Mouse (Mus musculus) midbrain, embryonic 13.5 days (tissue): Measurements from ENCODE around the gene Abcg5. TPM values are rescaled to one million over a fixed set of nuclear protein-coding genes. Genes with fewer than 3 reads are reported as not detected.
A peak's percentile ranks its signal among the peaks of the same experiment; 100 is the strongest.

Source experiments
- ATAC-seq: fragments of 200-750 bp; cut with Nextera tagmentation; 2 replicates; pipeline ENCODE4 v1.8.0; 2017; ENCODE audit warnings: mild to moderate bottlenecking, moderate TSS enrichment, moderate library complexity
- H3K27ac ChIP-seq: fragments of 300-500 bp; sonication (generic); 2 replicates; pipeline ENCODE4 v1.5.1; 2015; ENCODE audit warnings: inconsistent platforms, mild to moderate bottlenecking, moderate library complexity
- H3K27me3 ChIP-seq: fragments of 300-500 bp; sonication (generic); 2 replicates; pipeline ENCODE4 v1.6.1; 2015; ENCODE audit warnings: mild to moderate bottlenecking, inconsistent platforms
- H3K36me3 ChIP-seq: fragments of 300-500 bp; sonication (generic); 2 replicates; pipeline ENCODE4 v1.6.1; 2015; ENCODE audit warnings: mild to moderate bottlenecking, inconsistent platforms
- H3K4me1 ChIP-seq: fragments of 300-500 bp; sonication (generic); replicated peaks from 2 replicates; pipeline ENCODE4 v1.6.1; 2015; ENCODE audit warnings: inconsistent platforms
- H3K4me2 ChIP-seq: fragments of 300-500 bp; sonication (generic); replicated peaks from 2 replicates; pipeline ENCODE4 v1.6.1; 2015; ENCODE audit warnings: moderate library complexity, mild to moderate bottlenecking, inconsistent platforms
- H3K4me3 ChIP-seq: fragments of 300-500 bp; sonication (generic); replicated peaks from 2 replicates; pipeline ENCODE4 v1.5.1; 2015; ENCODE audit warnings: mild to moderate bottlenecking, inconsistent platforms
- H3K9ac ChIP-seq: fragments of 300-500 bp; sonication (generic); replicated peaks from 2 replicates; pipeline ENCODE4 v1.6.1; 2015; ENCODE audit warnings: mild to moderate bottlenecking, inconsistent platforms
- H3K9me3 ChIP-seq: fragments of 300-500 bp; sonication (generic); 2 replicates; pipeline ENCODE4 v1.6.1; 2016; ENCODE audit warnings: mild to moderate bottlenecking, inconsistent platforms
- WGBS: fragments of 180-500 bp; shearing (Covaris S2); methylation state at CpG from one replicate; pipeline ENCODE4 v1.1.7; 2015; 5-methylcytosine and 5-hydroxymethylcytosine counted together
- polyA plus RNA-seq: library from polyadenylated mRNA; unstranded; fragments of >200 nt; fragmentation: Nextera tagmentation; extraction: Ambion mirVana; gene quantifications from 2 replicates; pipeline ENCODE4 v1.2.1, GENCODE M21; 2015

Abcg5 gene
- polyA plus RNA-seq, 1 experiment from 2014 or later: 3.0 TPM

GRCm38 (mm10) chr17:84642324-84642723 is 40.5 kb downstream of the Abcg5 start:
- Histone ChIP-seq H3K9ac (no peak overlapping the region), H3K4me1 (peaks cover 7% of the 10 kb centered on the region; the same call in 1 of the 2 replicates), H3K4me2 (no peak overlapping the region), H3K27me3 (no peaks in the 10 kb centered on the region), H3K36me3 (no peaks in the 10 kb centered on the region), H3K27ac (no peak overlapping the region), H3K4me3 (no peak overlapping the region), H3K9me3 (no peaks in the 10 kb centered on the region)
- 91% methylated on average over 9 of the region's 9 CpGs for WGBS
- ATAC-seq: no peak

- no peak overlapping the region for H3K4me3 ChIP-seq
- 32% methylated on average over 3 of the region's 3 CpGs for WGBS
- peaks cover 7% of the 10 kb centered on the region; the same call in 1 of the 2 replicates for H3K4me1 ChIP-seq
- no peaks in the 10 kb centered on the region for H3K36me3 ChIP-seq
- no peaks in the 10 kb centered on the region for H3K27me3 ChIP-seq
- no peak for ATAC-seq
- H3K9ac ChIP-seq: no peak overlapping the region
- H3K4me2 ChIP-seq: no peak overlapping the region
- no peak overlapping the region for H3K27ac ChIP-seq
- no peaks in the 10 kb centered on the region for H3K9me3 ChIP-seq
These were observed 40.9 kb downstream of the Abcg5 start for GRCm38 (mm10) chr17:84641893-84642292.

GRCm38 (mm10) chr17:84639796-84640378 is 42.9 kb downstream of the Abcg5 start:
- WGBS: 49% methylated on average over 10 of the region's 10 CpGs
- H3K27ac ChIP-seq: no peak overlapping the region

GRCm38 (mm10) chr17:84637971-84638370 is 44.8 kb downstream of the Abcg5 start:
- Histone ChIP-seq H3K9ac (no peak overlapping the region), H3K27me3 (no peaks in the 10 kb centered on the region), H3K4me1 (0 out of 2 replicates have a peak, but pooled peaks cover 4% of the 10 kb centered on the region), H3K27ac (no peak overlapping the region), H3K4me2 (no peak overlapping the region), H3K4me3 (no peak overlapping the region), H3K9me3 (no peaks in the 10 kb centered on the region), H3K36me3 (no peaks in the 10 kb centered on the region)
- WGBS: 94% methylated on average over 6 of the region's 6 CpGs
- ATAC-seq: no peak

More at GRCm38 (mm10) chr17:84639796-84640378, 42.9 kb downstream of the Abcg5 start:
- no peak for ATAC-seq
- Histone ChIP-seq H3K27me3 (no peaks in the 10 kb centered on the region), H3K4me2 (no peak overlapping the region), H3K36me3 (no peaks in the 10 kb centered on the region), H3K9ac (no peak overlapping the region), H3K4me1 (peaks cover 7% of the 10 kb centered on the region; the same call in 1 of the 2 replicates), H3K4me3 (no peak overlapping the region), H3K9me3 (no peaks in the 10 kb centered on the region)

- Histone ChIP-seq H3K36me3 (no peaks in the 10 kb centered on the region), H3K27ac (no peak overlapping the region), H3K4me2 (no peak overlapping the region), H3K27me3 (no peaks in the 10 kb centered on the region), H3K9ac (no peak overlapping the region), H3K4me1 (0 out of 2 replicates have a peak, but pooled peaks cover 4% of the 10 kb centered on the region), H3K9me3 (no peaks in the 10 kb centered on the region), H3K4me3 (no peak overlapping the region)
- no peak for ATAC-seq
- WGBS: 47% methylated on average over 8 of the region's 8 CpGs
These were observed 46.5 kb downstream of the Abcg5 start for GRCm38 (mm10) chr17:84636328-84636727.

GRCm38 (mm10) chr17:84633443-84633842 is 49.4 kb downstream of the Abcg5 start:
- Histone ChIP-seq H3K27me3 (no peaks in the 10 kb centered on the region), H3K4me2 (no peak overlapping the region), H3K9me3 (no peaks in the 10 kb centered on the region), H3K9ac (no peak overlapping the region), H3K4me1 (0 out of 2 replicates have a peak, but pooled peaks cover 4% of the 10 kb centered on the region), H3K4me3 (no peak overlapping the region), H3K27ac (no peak overlapping the region), H3K36me3 (no peaks in the 10 kb centered on the region)
- WGBS: 89% methylated on average over 13 of the region's 13 CpGs
- ATAC-seq: no peak

GRCm38 (mm10) chr17:84631836-84632235 is 51.0 kb downstream of the Abcg5 start:
- Histone ChIP-seq H3K4me1 (peaks cover 7% of the 10 kb centered on the region), H3K27me3 (no peaks in the 10 kb centered on the region), H3K4me2 (no peak overlapping the region), H3K36me3 (no peaks in the 10 kb centered on the region), H3K9me3 (no peaks in the 10 kb centered on the region), H3K4me3 (no peak overlapping the region), H3K9ac (no peak overlapping the region), H3K27ac (no peak overlapping the region)
- 93% methylated on average over 6 of the region's 6 CpGs for WGBS
- ATAC-seq: no peak

- no peak overlapping the region for H3K4me2 ChIP-seq
- H3K4me3 ChIP-seq: no peak overlapping the region
- H3K36me3 ChIP-seq: no peaks in the 10 kb centered on the region
- no peak for ATAC-seq
- H3K9me3 ChIP-seq: no peaks in the 10 kb centered on the region
- H3K27me3 ChIP-seq: no peaks in the 10 kb centered on the region
- H3K27ac ChIP-seq: no peak overlapping the region
- H3K9ac ChIP-seq: no peak overlapping the region
- WGBS: 88% methylated on average over 9 of the region's 9 CpGs
- peaks cover 7% of the 10 kb centered on the region for H3K4me1 ChIP-seq
These were observed 54.2 kb downstream of the Abcg5 start for GRCm38 (mm10) chr17:84628611-84629010.

- ATAC-seq: no peak
- no peak overlapping the region for H3K9ac ChIP-seq
- H3K4me1 ChIP-seq: peaks cover 7% of the 10 kb centered on the region
- no peaks in the 10 kb centered on the region for H3K27me3 ChIP-seq
- H3K36me3 ChIP-seq: no peaks in the 10 kb centered on the region
- no peaks in the 10 kb centered on the region for H3K9me3 ChIP-seq
- H3K4me3 ChIP-seq: no peak overlapping the region
- H3K27ac ChIP-seq: no peak overlapping the region
- no peak overlapping the region for H3K4me2 ChIP-seq
- WGBS: 85% methylated on average over 10 of the region's 10 CpGs
These were observed 55.1 kb downstream of the Abcg5 start for GRCm38 (mm10) chr17:84627721-84628120.

- no peaks in the 10 kb centered on the region for H3K9me3 ChIP-seq
- no peak overlapping the region for H3K27ac ChIP-seq
- 32% methylated on average over 9 of the region's 9 CpGs for WGBS
- peak overlapping the region; percentile 82 for H3K9ac ChIP-seq
- peak overlapping the region; percentile 69 for H3K4me3 ChIP-seq
- no peaks in the 10 kb centered on the region for H3K27me3 ChIP-seq
- peaks cover 7% of the 10 kb centered on the region for H3K4me1 ChIP-seq
- peak; percentile 80 for ATAC-seq
- no peaks in the 10 kb centered on the region for H3K36me3 ChIP-seq
- H3K4me2 ChIP-seq: peak overlapping the region; percentile 65
These were observed 55.9 kb downstream of the Abcg5 start for GRCm38 (mm10) chr17:84626857-84627305.

GRCm38 (mm10) chr17:84626276-84626856 is 56.4 kb downstream of the Abcg5 start, which contains the start of gene Dync2li1:
Dync2li1 (plus strand) TSS chr17:84626496.
- Histone ChIP-seq H3K36me3 (no peaks in the 10 kb centered on the region), H3K4me1 (peaks cover 7% of the 10 kb centered on the region), H3K9me3 (no peaks in the 10 kb centered on the region), H3K9ac (peak within 1 kb of the TSS; percentile 82), H3K4me2 (peak within 1 kb of the TSS; percentile 65), H3K27me3 (no peaks in the 10 kb centered on the region), H3K4me3 (peak within 1 kb of the TSS; percentile 69), H3K27ac (peak within 1 kb of the TSS; percentile 74)
- ATAC-seq: peak; percentile 98
- WGBS: under 1% methylated on average over 25 of the region's 25 CpGs

GRCm38 (mm10) chr17:84622873-84623272 is 59.9 kb downstream of the Abcg5 start:
- no peak overlapping the region for H3K4me2 ChIP-seq
- ATAC-seq: no peak
- no peak overlapping the region for H3K27ac ChIP-seq
- H3K4me1 ChIP-seq: peaks cover 7% of the 10 kb centered on the region
- H3K9ac ChIP-seq: no peak overlapping the region
- WGBS: 65% methylated on average over 2 of the region's 2 CpGs
- H3K36me3 ChIP-seq: no peaks in the 10 kb centered on the region
- H3K9me3 ChIP-seq: no peaks in the 10 kb centered on the region
- H3K4me3 ChIP-seq: no peak overlapping the region
- no peaks in the 10 kb centered on the region for H3K27me3 ChIP-seq
